Mouse (Mus musculus) heart, adult 2 months (tissue): ENCODE results near the gene Coq4.

Source experiments
- CTCF ChIP-seq: fragments of 200-600 bp; IDR thresholded peaks from 2 replicates; pipeline ENCODE4 v1.8.1; 2022; ENCODE audit warnings: antibody characterized with exemption, mild to moderate bottlenecking, moderate library complexity
- POLR2A ChIP-seq: fragments of 200-500 bp; IDR thresholded peaks from 2 replicates; pipeline ENCODE4 v1.6.1; 2011; ENCODE audit warnings: mild to moderate bottlenecking, low read depth, low read length, control low read depth; ENCODE audit not compliant: insufficient read depth

- TF ChIP-seq POLR2A (no peak), CTCF (no peak)
These were observed 35.8 kb upstream of the Coq4 start, which contains the start of gene Gm13420 for GRCm38 (mm10) chr2:29751497-29751896.
